ENCODE assay signal across 13 mouse cellular contexts in genomic region chr6:91590395-91590794, GRCm38 (mm10).
A peak's percentile ranks its signal among the peaks of the same experiment; 100 is the strongest.
DNase-seq lines count a peak whose midpoint lies in the region; ATAC-seq and TF ChIP-seq lines count a peak whose summit lies in the region.
"Had no signal": no experiment of that assay in that cellular context is flagged by ENCODE, and none has a peak within 500 bp of the region (broad histone marks: within the 10 kb centered on the region; RNA-seq: fewer than 3 reads in every experiment).

No protein-coding gene starts in this region.

- H3K9ac ChIP-seq in heart, embryonic 11.5 days (ENCODE audit: low read depth, low read length) = no peak overlapping the region
- H3K9ac ChIP-seq in limb, embryonic 13.5 days = no peak overlapping the region
- no peak overlapping the region for H3K9ac ChIP-seq in stomach, postnatal 0 days (ENCODE audit: low read length)

- no peak for TF ChIP-seq CTCF in stomach, postnatal 0 days (IDR thresholded peaks at IDR 0.05; ENCODE audit: low read depth)

- intact Hi-C loops in heart, postnatal 36 days (cut with DNase I) = no loop called here

- H3K36me3 ChIP-seq in heart, embryonic 11.5 days (ENCODE audit: control insufficient read depth, insufficient read depth, low read length) = no peaks in the 10 kb centered on the region
- H3K36me3 ChIP-seq in limb, embryonic 13.5 days = no peaks in the 10 kb centered on the region
- no peaks in the 10 kb centered on the region for H3K36me3 ChIP-seq in limb, embryonic 10.5 days
- no peaks in the 10 kb centered on the region for H3K36me3 ChIP-seq in stomach, postnatal 0 days (ENCODE audit: control insufficient read depth, insufficient read depth, low read length)
- H3K36me3 ChIP-seq: hindbrain, embryonic 10.5 days; midbrain, embryonic 10.5 days had no signal

- H3K9me3 ChIP-seq in heart, embryonic 11.5 days (replicated peaks; ENCODE audit: control insufficient read depth, low read length) = no peaks in the 10 kb centered on the region
- H3K9me3 ChIP-seq in limb, embryonic 13.5 days = no peaks in the 10 kb centered on the region
- H3K9me3 ChIP-seq in limb, embryonic 10.5 days (replicated peaks) = no peaks in the 10 kb centered on the region
- no peaks in the 10 kb centered on the region for H3K9me3 ChIP-seq in stomach, postnatal 0 days (ENCODE audit: control insufficient read depth, low read length)
- H3K9me3 ChIP-seq: hindbrain, embryonic 10.5 days; midbrain, embryonic 10.5 days had no signal

- WGBS in heart, embryonic 11.5 days (ENCODE audit: insufficient replicate concordance) = 22% methylated on average over 6 of the region's 6 CpGs
- 50% methylated on average over 6 of the region's 6 CpGs for WGBS in limb, embryonic 13.5 days
- 51% methylated on average over 6 of the region's 6 CpGs for WGBS in limb, embryonic 10.5 days
- WGBS in stomach, postnatal 0 days = 52% methylated on average over 6 of the region's 6 CpGs

- H3K4me3 ChIP-seq in heart, embryonic 11.5 days (ENCODE audit: low read depth, low read length) = no peak overlapping the region
- no peak overlapping the region for H3K4me3 ChIP-seq in limb, embryonic 13.5 days
- H3K4me3 ChIP-seq in limb, embryonic 10.5 days = no peak overlapping the region
- no peak overlapping the region for H3K4me3 ChIP-seq in stomach, postnatal 0 days (ENCODE audit: low read depth, low read length)
- H3K4me3 ChIP-seq: erythroblast, embryonic 14.5 days; hindbrain, embryonic 10.5 days; midbrain, embryonic 10.5 days had no signal

- peak; percentile 33 to 46 for DNase-seq in cerebellum, postnatal 10 days
- no peak for DNase-seq in cerebellum, postnatal 4 days (ENCODE audit: low spot score in 2 of 2)
- DNase-seq in heart, postnatal 36 days = no peak
- DNase-seq in limb, embryonic 10.5 days (ENCODE audit: low spot score) = no peak
- DNase-seq in stomach, postnatal 0 days (ENCODE audit: low spot score) = no peak
- DNase-seq: cerebellum, adult 18-20 months had no signal

- H3K27me3 ChIP-seq in heart, embryonic 11.5 days (ENCODE audit: control insufficient read depth, insufficient read depth, low read length) = peaks cover 6% of the 10 kb centered on the region; the same call in 1 of the 2 replicates
- no peaks in the 10 kb centered on the region for H3K27me3 ChIP-seq in limb, embryonic 13.5 days
- no peaks in the 10 kb centered on the region for H3K27me3 ChIP-seq in limb, embryonic 10.5 days (ENCODE audit: low read depth, poor library complexity, severe bottlenecking)
- no peaks in the 10 kb centered on the region for H3K27me3 ChIP-seq in stomach, postnatal 0 days (ENCODE audit: control insufficient read depth, insufficient read depth, low read length)

- no peak for ATAC-seq in heart, embryonic 11.5 days (replicated peaks; ENCODE audit: insufficient number of reproducible peaks, low FRiP score, low TSS enrichment)
- ATAC-seq in limb, embryonic 13.5 days (ENCODE audit: low FRiP score, low read depth) = peak; percentile 39; the same call in 1 of the 2 replicates
- 0 out of 2 replicates have a peak, but pooled peaks have one; percentile 9 for ATAC-seq in stomach, postnatal 0 days (ENCODE audit: low FRiP score, low TSS enrichment)
- no peak for ATAC-seq in megakaryocyte-erythroid progenitor cell, adult 5-6 weeks (replicated peaks; ENCODE audit: low FRiP score, low TSS enrichment, poor library complexity, severe bottlenecking)
- ATAC-seq: activated CD4-positive, CD25-positive, alpha-beta regulatory T cell, adult 4 months had no signal

- H3K4me2 ChIP-seq in heart, embryonic 11.5 days = peak overlapping the region; percentile 2; the same call in 1 of the 2 replicates
- no peak overlapping the region for H3K4me2 ChIP-seq in limb, embryonic 13.5 days (replicated peaks)
- H3K4me2 ChIP-seq in stomach, postnatal 0 days (replicated peaks; ENCODE audit: low read depth) = no peak overlapping the region

- no peak for TF ChIP-seq EP300 in stomach, postnatal 0 days (optimal IDR thresholded peaks at IDR 0.05)

- no peak overlapping the region for H3K27ac ChIP-seq in heart, embryonic 11.5 days (ENCODE audit: low read depth, low read length)
- H3K27ac ChIP-seq in limb, embryonic 13.5 days = no peak overlapping the region
- H3K27ac ChIP-seq in limb, embryonic 10.5 days = no peak overlapping the region
- H3K27ac ChIP-seq in stomach, postnatal 0 days (replicated peaks) = no peak overlapping the region

- H3K4me1 ChIP-seq in heart, embryonic 11.5 days (ENCODE audit: control insufficient read depth, insufficient read depth, low read length) = peaks cover 25% of the 10 kb centered on the region
- H3K4me1 ChIP-seq in limb, embryonic 13.5 days = peaks cover 6% of the 10 kb centered on the region
- H3K4me1 ChIP-seq in limb, embryonic 10.5 days = peaks cover 10% of the 10 kb centered on the region
- H3K4me1 ChIP-seq in stomach, postnatal 0 days (replicated peaks; ENCODE audit: control insufficient read depth, insufficient read depth) = 0 out of 2 replicates have a peak, but pooled peaks cover 3% of the 10 kb centered on the region

Comparison
In these comparisons a context has a peak if more than half of its experiments do, and no peak if none do; other contexts are left out.
1. DNase-seq: peak in cerebellum, postnatal 10 days (2 of 2); none in cerebellum, postnatal 4 days (0 of 2), heart, postnatal 36 days (0 of 2), limb, embryonic 10.5 days (single experiment) and stomach, postnatal 0 days (single experiment).
2. ATAC-seq: peak in limb, embryonic 13.5 days (single experiment) and stomach, postnatal 0 days (single experiment); none in heart, embryonic 11.5 days (single experiment) and megakaryocyte-erythroid progenitor cell, adult 5-6 weeks (single experiment).